Mouse (Mus musculus): ENCODE results near the gene Ing2. TPM values are rescaled to one million over a fixed set of nuclear protein-coding genes. Genes with fewer than 3 reads are reported as not detected.

Ing2 gene
- not detected in 2 replicates for polyA plus RNA-seq (2012; ENCODE audit: insufficient read depth, insufficient read length, low replicate concordance, missing spikeins)

- under 1% methylated on average over 104 of the region's 106 CpGs for WGBS
- TF ChIP-seq POLR2A (IDR thresholded peaks at IDR 0.05; ENCODE audit: insufficient read depth, low read depth, low read length) (peak; percentile 59), CTCF (IDR thresholded peaks at IDR 0.05; ENCODE audit: insufficient read depth, low read depth, low read length) (peak; percentile 20; the same call in 1 of the 2 replicates)
- Histone ChIP-seq H3K4me3 (ENCODE audit: insufficient read depth, low read depth, low read length) (peak within 1 kb of the TSS; percentile 87), H3K27ac (ENCODE audit: insufficient read depth, low read depth, low read length) (peak within 1 kb of the TSS; percentile 89), H3K4me1 (ENCODE audit: control insufficient read depth, insufficient read depth, low read length) (no peaks in the 10 kb centered on the region)
These were observed at the start of gene Ing2 for GRCm38 (mm10) chr8:47674777-47675710. TSS of gene Ing2 (minus strand) at chr8:47675556.

- 57% methylated on average over 4 of the region's 4 CpGs for WGBS
- no peaks in the 10 kb centered on the region for H3K4me1 ChIP-seq (ENCODE audit: control insufficient read depth, insufficient read depth, low read length)
- TF ChIP-seq CTCF (IDR thresholded peaks at IDR 0.05; ENCODE audit: insufficient read depth, low read depth, low read length) (no peak), POLR2A (IDR thresholded peaks at IDR 0.05; ENCODE audit: insufficient read depth, low read depth, low read length) (no peak)
- H3K4me3 ChIP-seq (ENCODE audit: insufficient read depth, low read depth, low read length), result no peak overlapping the region
- H3K27ac ChIP-seq (ENCODE audit: insufficient read depth, low read depth, low read length), result no peak overlapping the region
These were observed 46.3 kb upstream of the Ing2 start for GRCm38 (mm10) chr8:47721609-47722008.

- no peak overlapping the region for H3K27ac ChIP-seq (ENCODE audit: insufficient read depth, low read depth, low read length)
- no peak for TF ChIP-seq CTCF (IDR thresholded peaks at IDR 0.05; ENCODE audit: insufficient read depth, low read depth, low read length)
- no peak for TF ChIP-seq POLR2A (IDR thresholded peaks at IDR 0.05; ENCODE audit: insufficient read depth, low read depth, low read length)
- peaks cover 2% of the 10 kb centered on the region for H3K4me1 ChIP-seq (ENCODE audit: control insufficient read depth, insufficient read depth, low read length)
- 30% methylated on average over 11 of the region's 11 CpGs for WGBS
- no peak overlapping the region for H3K4me3 ChIP-seq (ENCODE audit: insufficient read depth, low read depth, low read length)
These were observed 43.3 kb upstream of the Ing2 start for GRCm38 (mm10) chr8:47718641-47719040.

GRCm38 (mm10) chr8:47713761-47714745, 38.7 kb upstream of the Ing2 start, which contains the start of gene Cdkn2aip:
TSS of gene Cdkn2aip (minus strand) at chr8:47713932.
- under 1% methylated on average over 114 of the region's 114 CpGs for WGBS
- Histone ChIP-seq H3K27ac (ENCODE audit: insufficient read depth, low read depth, low read length) (peak within 1 kb of the TSS; percentile 78), H3K4me1 (ENCODE audit: control insufficient read depth, insufficient read depth, low read length) (peaks cover 5% of the 10 kb centered on the region), H3K4me3 (ENCODE audit: insufficient read depth, low read depth, low read length) (peak within 1 kb of the TSS; percentile 88)
- TF ChIP-seq CTCF (IDR thresholded peaks at IDR 0.05; ENCODE audit: insufficient read depth, low read depth, low read length) (no peak), POLR2A (IDR thresholded peaks at IDR 0.05; ENCODE audit: insufficient read depth, low read depth, low read length) (peak; percentile 89)

- WGBS, result under 1% methylated on average over 44 of the region's 44 CpGs
- Histone ChIP-seq H3K4me3 (ENCODE audit: insufficient read depth, low read depth, low read length) (peak overlapping the region; percentile 88), H3K4me1 (ENCODE audit: control insufficient read depth, insufficient read depth, low read length) (peaks cover 5% of the 10 kb centered on the region), H3K27ac (ENCODE audit: insufficient read depth, low read depth, low read length) (peak overlapping the region; percentile 78)
- TF ChIP-seq CTCF (IDR thresholded peaks at IDR 0.05; ENCODE audit: insufficient read depth, low read depth, low read length) (no peak), POLR2A (IDR thresholded peaks at IDR 0.05; ENCODE audit: insufficient read depth, low read depth, low read length) (no peak)
These were observed 37.9 kb upstream of the Ing2 start for GRCm38 (mm10) chr8:47713171-47713663.

- TF ChIP-seq POLR2A (IDR thresholded peaks at IDR 0.05; ENCODE audit: insufficient read depth, low read depth, low read length), result no peak
- TF ChIP-seq CTCF (IDR thresholded peaks at IDR 0.05; ENCODE audit: insufficient read depth, low read depth, low read length), result no peak
- H3K4me3 ChIP-seq (ENCODE audit: insufficient read depth, low read depth, low read length), result no peak overlapping the region
- H3K4me1 ChIP-seq (ENCODE audit: control insufficient read depth, insufficient read depth, low read length), result peaks cover 3% of the 10 kb centered on the region; the same call in 1 of the 2 replicates
- WGBS, result 80% methylated on average over 5 of the region's 5 CpGs
- no peak overlapping the region for H3K27ac ChIP-seq (ENCODE audit: insufficient read depth, low read depth, low read length)
These were observed 32.8 kb upstream of the Ing2 start for GRCm38 (mm10) chr8:47708106-47708505.

GRCm38 (mm10) chr8:47706746-47707145, 31.4 kb upstream of the Ing2 start:
- WGBS, result 96% methylated on average over 8 of the region's 8 CpGs
- Histone ChIP-seq H3K4me1 (ENCODE audit: control insufficient read depth, insufficient read depth, low read length) (no peaks in the 10 kb centered on the region), H3K4me3 (ENCODE audit: insufficient read depth, low read depth, low read length) (no peak overlapping the region), H3K27ac (ENCODE audit: insufficient read depth, low read depth, low read length) (no peak overlapping the region)
- TF ChIP-seq CTCF (IDR thresholded peaks at IDR 0.05; ENCODE audit: insufficient read depth, low read depth, low read length) (no peak), POLR2A (IDR thresholded peaks at IDR 0.05; ENCODE audit: insufficient read depth, low read depth, low read length) (no peak)

GRCm38 (mm10) chr8:47702333-47702732, 27.0 kb upstream of the Ing2 start:
- 60% methylated on average over 1 of the region's 1 CpGs for WGBS
- Histone ChIP-seq H3K4me3 (ENCODE audit: insufficient read depth, low read depth, low read length) (no peak overlapping the region), H3K4me1 (ENCODE audit: control insufficient read depth, insufficient read depth, low read length) (no peaks in the 10 kb centered on the region), H3K27ac (ENCODE audit: insufficient read depth, low read depth, low read length) (no peak overlapping the region)
- TF ChIP-seq CTCF (IDR thresholded peaks at IDR 0.05; ENCODE audit: insufficient read depth, low read depth, low read length), result no peak
- TF ChIP-seq POLR2A (IDR thresholded peaks at IDR 0.05; ENCODE audit: insufficient read depth, low read depth, low read length), result no peak
